Mouse (Mus musculus) lung, postnatal 0 days (tissue): ENCODE measurements at regions not wholly inside any gene's neighbourhood (a gene's known extent, or its start where the extent isn't known, plus 50 kb on each side); places are given as distances from the start of the nearest gene placed in this dataset.

Source experiments
- ATAC-seq: fragments of 200-750 bp; cut with Nextera tagmentation; 2 replicates; pipeline ENCODE4 v1.8.0; 2017; ENCODE audit warnings: moderate library complexity
- DNase-seq: peaks from one replicate; pipeline ENCODE4 v3.0.0-alpha.2; 2016; ENCODE audit warnings: low spot score
- H3K27ac ChIP-seq: fragments of 300-500 bp; sonication (generic); 2 replicates; pipeline ENCODE4 v1.5.1; 2014; ENCODE audit warnings: antibody characterized with exemption, mild to moderate bottlenecking, low read length, mixed read lengths
- H3K27me3 ChIP-seq: fragments of 300-500 bp; sonication (generic); replicated peaks from 2 replicates; pipeline ENCODE4 v1.6.1; 2014; ENCODE audit warnings: low read length, mixed read lengths; ENCODE audit not compliant: insufficient read depth
- H3K36me3 ChIP-seq: fragments of 300-500 bp; sonication (generic); 2 replicates; pipeline ENCODE4 v1.6.1; 2014; ENCODE audit warnings: low read length, mixed read lengths; ENCODE audit not compliant: insufficient read depth
- H3K4me1 ChIP-seq: fragments of 300-500 bp; sonication (generic); 2 replicates; pipeline ENCODE4 v1.6.1; 2014; ENCODE audit warnings: antibody characterized with exemption, low read depth, low read length, mixed read lengths; ENCODE audit not compliant: insufficient read depth
- H3K4me2 ChIP-seq: fragments of 300-500 bp; sonication (generic); replicated peaks from 2 replicates; pipeline ENCODE4 v1.6.1; 2014; ENCODE audit warnings: low read depth, mild to moderate bottlenecking, low read length, moderate library complexity, mixed read lengths
- H3K4me3 ChIP-seq: fragments of 300-500 bp; sonication (generic); 2 replicates; pipeline ENCODE4 v1.5.1; 2014; ENCODE audit warnings: low read depth, low read length
- H3K9ac ChIP-seq: fragments of 300-500 bp; sonication (generic); replicated peaks from 2 replicates; pipeline ENCODE4 v1.6.1; 2014; ENCODE audit warnings: low read depth, mild to moderate bottlenecking
- H3K9me3 ChIP-seq: fragments of 300-500 bp; sonication (generic); 2 replicates; pipeline ENCODE4 v1.6.1; 2016; ENCODE audit warnings: low read length, mixed read lengths
- CTCF ChIP-seq: IDR thresholded peaks from 2 replicates; pipeline ENCODE4 v1.5.1; 2016; ENCODE audit warnings: antibody characterized with exemption, mild to moderate bottlenecking
- EP300 ChIP-seq: IDR thresholded peaks from 2 replicates; pipeline ENCODE4 v1.6.1; 2016; ENCODE audit warnings: antibody characterized with exemption, mild to moderate bottlenecking, control low read depth
- WGBS: fragments of 180-500 bp; shearing (Covaris S2); extraction: QIAGEN DNeasy Blood & Tissue Kit; methylation state at CpG from one replicate; pipeline ENCODE4 v1.1.7; 2014; 5-methylcytosine and 5-hydroxymethylcytosine counted together

GRCm38 (mm10) chr6:89003197-89003923, 101.3 kb downstream of the Tpra1 start:
- Histone ChIP-seq H3K27ac (no peak overlapping the region), H3K4me3 (no peak overlapping the region), H3K4me1 (no peaks in the 10 kb centered on the region; the same call in 1 of the 2 replicates), H3K9me3 (no peaks in the 10 kb centered on the region), H3K9ac (no peak overlapping the region), H3K4me2 (no peak overlapping the region), H3K36me3 (no peaks in the 10 kb centered on the region), H3K27me3 (no peaks in the 10 kb centered on the region)
- TF ChIP-seq EP300 (no peak), CTCF (no peak)
- DNase-seq (peak; percentile 47), ATAC-seq (peak; percentile 76)
- WGBS: 36% methylated on average over 5 of the region's 6 CpGs

GRCm38 (mm10) chr6:89005094-89005493, 103.0 kb downstream of the Tpra1 start:
- H3K36me3 ChIP-seq: no peaks in the 10 kb centered on the region
- 45% methylated on average over 4 of the region's 4 CpGs for WGBS

GRCm38 (mm10) chr6:89006997-89007396, 104.9 kb downstream of the Tpra1 start:
- no peaks in the 10 kb centered on the region; the same call in 1 of the 2 replicates for H3K4me1 ChIP-seq
- H3K27me3 ChIP-seq: no peaks in the 10 kb centered on the region
- TF ChIP-seq EP300: no peak
- TF ChIP-seq CTCF: no peak
- no peak overlapping the region for H3K27ac ChIP-seq
- H3K9ac ChIP-seq: no peak overlapping the region
- 45% methylated on average over 17 of the region's 17 CpGs for WGBS
- H3K9me3 ChIP-seq: no peaks in the 10 kb centered on the region
- H3K4me3 ChIP-seq: no peak overlapping the region
- H3K4me2 ChIP-seq: 0 out of 2 replicates have a peak overlapping the region, but pooled peaks have one; percentile 5
- peak; percentile 20 for DNase-seq
- ATAC-seq: no peak
- H3K36me3 ChIP-seq: no peaks in the 10 kb centered on the region

More at GRCm38 (mm10) chr6:89005094-89005493, 103.0 kb downstream of the Tpra1 start:
- no peaks in the 10 kb centered on the region; the same call in 1 of the 2 replicates for H3K4me1 ChIP-seq
- H3K27me3 ChIP-seq: no peaks in the 10 kb centered on the region
- TF ChIP-seq EP300 (no peak), CTCF (peak; percentile 40)
- DNase-seq: no peak
- H3K9ac ChIP-seq: no peak overlapping the region
- H3K4me3 ChIP-seq: no peak overlapping the region
- H3K9me3 ChIP-seq: no peaks in the 10 kb centered on the region
- no peak overlapping the region for H3K27ac ChIP-seq
- no peak for ATAC-seq
- H3K4me2 ChIP-seq: no peak overlapping the region

- 75% methylated on average over 2 of the region's 2 CpGs for WGBS
- Histone ChIP-seq H3K9me3 (no peaks in the 10 kb centered on the region), H3K9ac (no peak overlapping the region), H3K27me3 (no peaks in the 10 kb centered on the region), H3K36me3 (no peaks in the 10 kb centered on the region), H3K4me3 (no peak overlapping the region), H3K27ac (no peak overlapping the region), H3K4me2 (no peak overlapping the region), H3K4me1 (no peaks in the 10 kb centered on the region; the same call in 1 of the 2 replicates)
- ATAC-seq (no peak), DNase-seq (peak; percentile 26)
- TF ChIP-seq EP300: no peak
- no peak for TF ChIP-seq CTCF
These were observed 105.5 kb downstream of the Tpra1 start for GRCm38 (mm10) chr6:89007516-89007915.

GRCm38 (mm10) chr6:89008614-89009171, 106.6 kb downstream of the Tpra1 start:
- Histone ChIP-seq H3K36me3 (no peaks in the 10 kb centered on the region), H3K27me3 (no peaks in the 10 kb centered on the region), H3K9ac (no peak overlapping the region), H3K4me2 (peak overlapping the region; percentile 41), H3K4me1 (no peaks in the 10 kb centered on the region; the same call in 1 of the 2 replicates), H3K4me3 (no peak overlapping the region; the same call in 1 of the 2 replicates), H3K27ac (0 out of 2 replicates have a peak overlapping the region, but pooled peaks have one; percentile 12), H3K9me3 (no peaks in the 10 kb centered on the region)
- 3% methylated on average over 18 of the region's 18 CpGs for WGBS
- peak; percentile 85 for DNase-seq
- ATAC-seq: peak; percentile 96
- TF ChIP-seq CTCF: no peak
- TF ChIP-seq EP300: peak; percentile 72

GRCm38 (mm10) chr6:89012998-89013689, 111.1 kb downstream of the Tpra1 start:
- Histone ChIP-seq H3K27me3 (no peaks in the 10 kb centered on the region), H3K36me3 (no peaks in the 10 kb centered on the region), H3K9ac (no peak overlapping the region), H3K4me1 (no peaks in the 10 kb centered on the region; the same call in 1 of the 2 replicates), H3K4me3 (no peak overlapping the region), H3K4me2 (no peak overlapping the region), H3K9me3 (no peaks in the 10 kb centered on the region), H3K27ac (no peak overlapping the region)
- 35% methylated on average over 12 of the region's 12 CpGs for WGBS
- ATAC-seq: no peak
- TF ChIP-seq EP300: no peak
- TF ChIP-seq CTCF: no peak
- no peak for DNase-seq
